Mouse (Mus musculus) embryo, embryonic 11 days (tissue): ENCODE measurements around the gene Gm49352.
"Not testable (repeated sequence)": the region's sequence is repeated elsewhere in the genome, so short reads cannot be mapped to it uniquely, and the experiment has no call there.

ENCODE experiments used
- DNase-seq: peaks from one replicate; pipeline ENCODE4 v3.0.0-alpha.2; 2015

Gene Gm49352

DNA sequence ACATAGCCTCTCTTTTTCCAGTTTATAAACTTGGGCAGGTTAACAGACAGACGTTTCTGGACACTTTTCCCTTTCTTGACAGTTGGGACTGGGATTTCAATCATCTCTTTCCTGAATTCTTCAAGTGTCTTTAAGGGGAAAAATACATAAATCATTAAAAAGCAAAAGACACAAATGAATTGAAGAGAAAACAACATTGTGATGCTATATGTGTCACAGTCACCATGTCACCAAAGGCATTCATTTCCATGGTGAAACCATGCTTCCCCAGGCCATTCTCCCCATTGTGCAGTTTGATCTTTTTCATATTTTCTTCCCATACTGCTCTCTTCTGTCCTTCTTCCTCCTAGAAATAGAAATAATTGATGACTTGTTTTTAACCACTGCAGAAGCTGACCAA lies at the start of gene Gm49352:
Gene Gm49352, minus strand, starts transcription at position 101 of the 400 bp plus-strand sequence.
- not testable (repeated sequence) for DNase-seq

DNA sequence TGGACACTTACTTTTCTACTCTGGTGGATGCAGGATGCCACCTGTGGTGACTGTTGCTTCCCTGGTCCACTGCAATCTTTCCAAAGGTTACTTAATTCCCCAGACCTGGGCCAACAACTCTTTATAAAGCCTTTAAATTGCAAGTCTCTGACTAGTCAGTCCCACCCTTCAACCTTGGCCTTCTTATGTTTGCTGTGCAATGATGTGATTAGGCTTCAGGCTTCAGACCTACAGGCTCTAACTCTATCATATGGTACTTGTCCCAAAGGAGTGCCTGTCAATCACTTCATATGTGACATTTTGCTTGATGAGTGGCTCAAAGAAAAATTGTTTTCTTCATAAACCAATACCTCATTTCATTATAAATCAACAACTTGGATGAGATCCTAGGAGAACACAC lies 2.1 kb upstream of the Gm49352 start, which contains the start of gene Cts3:
Gene Cts3, minus strand, starts transcription at position 101 of the 400 bp plus-strand sequence.
- DNase-seq, result no peak

GRCm38 (mm10) chr13:61541631-61542030 lies 26.3 kb downstream of the Gm49352 start, which contains the start of gene Ctsm:
Gene Ctsm, minus strand, starts transcription at chr13:61541839.
- no peak for DNase-seq
